Mouse (Mus musculus): ENCODE results near the gene Gm21738.
"Not testable (repeated sequence)": the region's sequence is repeated elsewhere in the genome, so short reads cannot be mapped to it uniquely, and the experiment has no call there.

- TF ChIP-seq CTCF (conservative IDR thresholded peaks at IDR 0.05; ENCODE audit: insufficient read depth, insufficient read length, low read depth, low read length); POLR2A (IDR thresholded peaks at IDR 0.05; ENCODE audit: low read depth, low read length): not testable (repeated sequence)
These were observed 35.0 kb downstream of the Gm21738 start for GRCm38 (mm10) chr14:19383741-19384140.
